Mouse (Mus musculus): Measurements from ENCODE around the gene Slc16a9.

GRCm38 (mm10) chr10:70317394-70317965 is 72.6 kb downstream of the Slc16a9 start:
- no peak for TF ChIP-seq POLR2A (IDR thresholded peaks at IDR 0.05; ENCODE audit: borderline replicate concordance, insufficient read depth, low read length)
- no peak for TF ChIP-seq CTCF (IDR thresholded peaks at IDR 0.05; ENCODE audit: borderline replicate concordance, insufficient read depth, low read depth, low read length)
